Mouse (Mus musculus) gastrocnemius, postnatal 14 days (tissue): ENCODE measurements around the gene Prss48. TPM values are rescaled to one million over a fixed set of nuclear protein-coding genes. Genes with fewer than 3 reads are reported as not detected.
A peak's percentile ranks its signal among the peaks of the same experiment; 100 is the strongest.
"Not testable (repeated sequence)": the region's sequence is repeated elsewhere in the genome, so short reads cannot be mapped to it uniquely, and the experiment has no call there.

Experiments
- DNase-seq: peaks from one replicate; pipeline ENCODE4 v3.0.0; 2021; ENCODE audit warnings: mixed read lengths
- intact Hi-C: fragments of 180-260 bp; cut with DNase I; formaldehyde crosslinking; loops from one replicate; pipeline ENCODE4 v1.15.1; 2025; ENCODE audit warnings: low total_unique reads
- total RNA-seq, 2 experiments: library from RNA; stranded (reverse); gene quantifications; 2 replicates each; pipeline ENCODE4 v1.2.3; 2021

Gene Prss48
- total RNA-seq, 2 experiments from 2014 or later: not detected

DNA sequence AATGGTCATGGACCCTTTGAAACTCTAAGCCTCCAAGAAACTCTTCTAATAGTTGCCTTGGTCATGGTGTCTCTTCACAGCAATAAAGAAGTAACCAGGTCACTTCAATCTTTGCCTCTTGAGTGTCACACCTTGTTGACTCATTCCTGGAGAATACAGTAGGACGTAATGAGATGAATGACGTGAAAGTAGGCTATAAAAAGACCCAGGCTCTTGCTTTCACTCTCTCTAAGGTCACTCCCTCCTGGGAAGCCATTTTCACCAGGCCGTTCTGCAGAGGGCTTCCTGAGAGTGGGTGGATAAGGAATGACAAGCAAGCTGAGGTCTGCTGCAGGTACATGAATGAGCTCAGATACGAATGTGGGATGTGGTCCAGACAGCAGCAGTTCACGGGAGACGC is 9.1 kb upstream of the Prss48 start:
- DNase-seq: no peak
- intact Hi-C loops: no loop called here

DNA sequence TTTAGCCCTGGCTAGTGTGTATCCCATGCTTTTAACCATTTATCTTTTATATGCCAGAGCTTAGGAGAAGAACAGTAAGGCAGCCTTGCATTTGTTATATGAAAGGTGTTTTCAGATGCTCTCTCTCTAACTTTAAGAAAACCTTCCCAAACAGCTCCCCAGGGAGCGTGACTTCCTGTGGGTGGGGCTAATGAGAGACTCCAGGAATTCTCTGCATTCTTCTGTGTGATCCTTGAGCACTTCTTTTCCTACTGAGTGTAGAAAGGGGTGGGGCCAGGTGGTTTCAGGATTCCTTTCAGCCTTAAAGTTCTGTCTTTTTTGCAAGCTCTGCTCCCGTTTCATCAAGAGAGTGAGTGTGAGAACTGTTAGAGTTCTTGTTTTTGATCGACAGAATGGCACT is 8.3 kb upstream of the Prss48 start:
- DNase-seq: no peak
- intact Hi-C loops: no loop called here

DNA sequence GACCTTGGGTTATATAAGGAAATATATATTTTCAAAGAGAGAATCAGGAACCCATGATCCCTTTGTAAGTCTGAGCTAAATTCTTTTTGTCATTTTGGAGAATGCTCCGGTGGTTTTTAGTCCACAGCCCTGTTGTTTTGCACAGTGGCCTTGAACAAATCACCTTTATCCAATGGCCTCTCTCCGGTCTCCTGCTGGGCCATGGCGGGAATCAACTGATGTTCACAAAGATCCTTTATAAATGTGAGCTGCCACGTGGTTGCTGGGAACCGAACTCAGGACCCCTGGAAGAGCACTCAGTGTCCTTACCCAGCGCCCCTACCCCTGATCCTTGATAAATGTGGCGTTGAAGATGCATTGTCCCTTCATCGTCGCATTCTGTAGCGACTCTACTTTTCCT is 2.5 kb upstream of the Prss48 start:
- intact Hi-C loops: no loop called here

DNA sequence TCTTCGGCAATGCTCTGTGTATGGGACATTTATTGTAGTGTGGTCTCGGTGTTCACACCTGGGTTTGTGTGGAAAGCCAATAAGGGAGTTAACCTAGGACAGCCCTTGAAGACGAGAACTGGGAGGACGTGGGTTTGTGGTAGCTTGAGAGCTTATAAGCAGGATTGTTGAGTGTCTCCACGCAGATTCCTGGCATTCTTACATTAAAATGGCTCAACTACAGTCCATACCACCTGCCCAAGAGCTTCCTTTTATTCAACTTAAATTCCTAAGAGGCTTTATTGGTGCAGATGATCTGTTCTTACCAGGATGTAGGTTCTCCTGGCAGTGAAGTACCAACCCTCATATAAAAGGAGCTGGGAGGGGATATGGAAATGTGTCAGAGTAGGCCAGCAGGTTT is 649 bp upstream of the Prss48 start:
- no peak for DNase-seq
- intact Hi-C loops: no loop called here

More for the DNA sequence above, 2.5 kb upstream of the Prss48 start:
- DNase-seq: no peak

DNA sequence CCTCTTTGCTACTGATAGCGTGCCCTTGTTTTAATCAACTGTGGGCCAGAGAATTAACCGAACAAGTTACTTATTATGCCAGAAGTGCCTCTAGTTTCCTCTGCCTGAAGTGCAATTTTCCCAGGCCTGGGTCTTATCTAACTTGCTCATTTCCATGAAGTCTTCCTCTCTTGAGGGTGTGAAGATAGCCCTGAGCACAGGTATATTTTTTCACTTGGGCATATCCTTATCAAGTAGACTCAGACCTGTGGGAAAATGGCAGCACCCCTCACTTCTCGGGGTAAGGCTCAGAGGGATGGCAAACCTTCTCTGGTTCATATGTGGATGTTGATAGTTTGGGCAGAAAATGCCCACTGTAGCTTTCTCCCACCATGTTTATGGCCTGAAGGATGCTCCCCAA is 1.0 kb downstream of the Prss48 start:
- no peak for DNase-seq
- intact Hi-C loops: no loop called here

- DNase-seq: no peak
- intact Hi-C loops: no loop called here
Observed at GRCm38 (mm10) chr3:85994645-85995044, 7.6 kb downstream of the Prss48 start.

- DNase-seq: no peak
- intact Hi-C loops: no loop called here
Observed at GRCm38 (mm10) chr3:85993744-85994143, 8.5 kb downstream of the Prss48 start.

- DNase-seq: no peak
- intact Hi-C loops: no loop called here
Observed at GRCm38 (mm10) chr3:85991802-85992156, 10.5 kb downstream of the Prss48 start.

- no peak for DNase-seq
- intact Hi-C loops: no loop called here
Observed at GRCm38 (mm10) chr3:85991140-85991801, 11.0 kb downstream of the Prss48 start.

DNA sequence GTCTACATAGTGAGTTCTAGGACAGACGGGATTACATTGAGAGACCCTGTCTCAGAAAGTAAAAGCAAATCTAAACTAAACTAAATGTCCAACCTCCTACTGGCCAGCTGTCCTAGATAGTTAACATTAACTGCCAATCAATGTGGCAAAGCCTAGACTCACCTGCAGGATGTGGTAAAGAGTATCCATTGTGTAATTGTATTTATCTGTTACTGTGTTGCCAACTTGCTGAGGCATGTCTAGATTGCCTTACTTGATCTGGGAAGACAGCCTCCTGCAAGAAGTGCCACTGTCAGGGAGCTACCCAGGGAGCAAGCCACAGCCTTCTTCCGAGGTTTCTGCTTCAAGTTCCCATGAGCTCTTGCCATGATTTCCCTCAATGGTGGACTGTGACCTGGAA is 15.1 kb downstream of the Prss48 start:
- DNase-seq: no peak
- intact Hi-C loops: no loop called here

GRCm38 (mm10) chr3:85984537-85984936 is 17.8 kb downstream of the Prss48 start:
- intact Hi-C loops: no loop called here
- no peak for DNase-seq

DNA sequence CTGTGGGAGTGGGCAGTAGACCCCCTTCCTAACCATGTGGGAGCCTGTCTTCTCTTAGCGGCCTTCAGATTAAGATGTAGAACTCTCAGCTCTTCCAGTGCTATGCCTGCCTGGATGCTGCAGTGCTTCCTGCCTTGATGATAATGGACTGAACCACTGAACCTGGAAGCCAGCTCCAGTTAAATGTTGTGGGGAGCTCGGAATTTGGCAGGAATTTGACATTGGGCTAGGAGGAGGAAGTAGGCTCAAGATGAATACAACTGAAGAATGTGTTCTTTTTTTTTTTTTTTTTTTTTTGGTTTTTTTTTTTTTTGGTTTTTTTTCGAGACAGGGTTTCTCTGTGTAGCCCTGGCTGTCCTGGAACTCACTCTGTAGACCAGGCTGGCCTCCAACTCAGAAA is 20.5 kb downstream of the Prss48 start:
- intact Hi-C loops, DNase-seq: not testable (repeated sequence)

DNA sequence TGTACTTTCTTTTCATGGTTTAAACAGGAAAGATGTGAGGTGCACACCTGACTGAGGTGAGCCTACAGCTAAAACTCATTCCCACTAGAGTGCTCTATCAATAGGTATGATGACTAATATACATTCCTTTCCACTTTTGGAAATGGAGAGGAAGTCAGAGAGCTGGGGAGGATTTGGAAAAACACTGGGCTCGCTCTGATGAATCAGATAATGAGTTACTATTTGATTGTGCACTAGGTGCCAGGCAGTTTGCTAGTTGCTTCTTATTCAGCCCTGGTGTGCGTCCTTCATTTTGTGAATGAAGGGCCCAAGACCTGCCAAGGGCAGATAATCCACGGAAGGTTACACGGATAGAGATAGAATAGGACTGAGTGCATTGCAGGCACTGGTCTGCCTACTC is 22.3 kb downstream of the Prss48 start:
- intact Hi-C loops: no loop called here
- DNase-seq: no peak

DNA sequence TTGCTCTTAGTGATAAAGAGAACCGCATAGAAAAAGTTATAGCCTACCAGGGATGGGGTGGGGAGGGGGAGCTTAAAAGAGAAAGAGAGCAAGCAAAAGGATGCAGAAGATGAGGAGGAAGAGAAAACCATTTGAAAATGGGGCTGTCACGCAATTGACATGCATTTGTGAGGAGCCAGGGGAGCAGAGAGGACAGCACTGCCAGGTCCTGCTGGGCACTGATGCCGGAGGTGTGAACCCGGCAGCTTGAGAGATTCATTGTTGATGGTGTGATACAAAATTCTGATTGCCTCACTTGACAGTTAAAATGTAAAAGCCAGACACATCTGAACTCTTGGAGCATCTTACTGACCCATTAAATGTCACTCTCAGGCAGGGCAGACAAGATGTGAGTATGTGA is 27.8 kb downstream of the Prss48 start:
- intact Hi-C loops: loop anchor here (10.0 kb wide), 1 partner anchor 60 kb away; no protein-coding TSS in a partner anchor
- no peak for DNase-seq

DNA sequence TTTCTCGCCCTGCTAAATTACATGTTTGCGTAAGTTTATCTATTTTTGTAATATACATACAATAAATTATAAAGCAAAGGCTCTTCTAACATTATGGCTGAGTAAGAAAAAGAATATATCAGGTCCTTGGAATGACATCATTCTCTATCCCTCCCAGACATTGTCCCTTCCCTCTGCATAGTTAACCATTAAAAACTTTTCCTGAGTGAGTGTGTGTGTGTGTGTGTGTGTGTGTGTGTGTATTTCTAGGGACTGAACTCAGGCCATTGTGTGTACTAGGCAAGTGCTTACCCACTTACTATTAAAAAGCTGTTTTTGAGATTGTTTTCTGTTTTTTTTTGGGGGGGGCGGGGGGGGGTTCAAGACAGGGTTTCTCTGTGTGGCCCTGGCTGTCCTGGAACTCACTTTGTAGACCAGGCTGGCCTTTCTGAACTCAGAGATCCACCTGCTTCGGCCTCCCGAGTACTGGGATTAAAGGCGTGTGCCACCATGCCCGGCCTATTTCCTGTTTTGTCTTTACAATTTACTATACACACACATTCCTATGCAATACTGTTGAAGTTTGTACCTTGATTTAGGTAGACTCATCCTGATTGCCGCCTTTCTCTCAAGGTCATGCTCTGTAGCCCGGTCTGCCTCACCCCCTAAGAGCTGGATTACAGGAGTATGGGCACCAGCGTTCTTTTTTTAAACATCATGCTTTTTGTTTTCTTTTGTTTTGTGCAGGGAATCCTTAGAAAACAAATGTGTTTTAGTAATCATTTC is 28.7 kb downstream of the Prss48 start:
- intact Hi-C loops: loop anchor here (10.0 kb wide), 1 partner anchor 61 kb away; no protein-coding TSS in a partner anchor
- DNase-seq: no peak

GRCm38 (mm10) chr3:85971599-85971975 is 30.7 kb downstream of the Prss48 start:
- intact Hi-C loops: loop anchor here (10.0 kb wide), 1 partner anchor 63 kb away; no protein-coding TSS in a partner anchor
- no peak for DNase-seq

- intact Hi-C loops: loop anchor here (10.0 kb wide), 1 partner anchor 64 kb away; no protein-coding TSS in a partner anchor
- DNase-seq: peak; percentile 87
Observed at GRCm38 (mm10) chr3:85970742-85971598, 31.3 kb downstream of the Prss48 start, which contains the start of gene Sh3d19. Gene Sh3d19 (plus strand): TSS chr3:85971109.

DNA sequence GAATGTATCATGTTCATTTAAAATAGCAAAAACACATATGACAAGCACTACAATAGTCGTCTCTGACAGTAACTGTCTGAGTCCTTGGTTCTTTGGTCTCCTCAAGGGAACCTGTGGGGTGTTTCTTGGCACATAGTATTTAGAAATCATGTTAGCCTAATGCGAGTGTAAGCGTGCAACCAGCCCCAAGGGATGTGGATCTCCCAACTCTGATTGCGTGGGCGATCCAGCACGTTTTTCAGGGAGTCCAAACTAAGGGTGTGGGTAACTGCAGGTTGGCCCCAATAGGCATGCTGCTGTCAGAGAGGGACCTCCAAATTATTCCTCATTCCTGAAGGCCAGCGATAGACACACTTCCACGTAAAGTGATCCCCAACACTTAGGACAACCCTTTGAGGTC is 33.3 kb downstream of the Prss48 start:
- intact Hi-C loops: no loop called here
- no peak for DNase-seq

GRCm38 (mm10) chr3:85965479-85965878 is 36.8 kb downstream of the Prss48 start:
- DNase-seq: no peak

DNA sequence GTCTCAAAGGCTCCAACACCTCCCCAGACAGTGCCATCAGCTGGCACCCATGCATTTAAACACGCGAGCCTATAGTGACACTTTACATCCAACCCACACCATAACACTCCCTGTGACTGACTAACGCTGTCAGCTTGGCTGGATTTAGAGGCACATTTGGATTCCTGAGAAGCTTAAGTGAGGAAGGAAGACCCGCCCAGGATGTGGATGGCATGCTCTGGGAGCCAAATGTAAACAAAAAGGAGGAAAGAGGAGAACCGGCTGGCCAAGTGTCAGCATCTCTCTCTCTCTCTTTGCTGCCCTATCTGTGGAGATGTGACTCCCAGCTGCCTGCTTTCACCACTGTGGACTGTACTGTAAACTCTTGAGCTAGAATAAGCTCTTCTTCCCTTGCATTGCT is 41.2 kb downstream of the Prss48 start:
- intact Hi-C loops: no loop called here
- no peak for DNase-seq

More at GRCm38 (mm10) chr3:85965479-85965878, 36.8 kb downstream of the Prss48 start:
- intact Hi-C loops: no loop called here
